Mouse (Mus musculus) heart, embryonic 16.5 days (tissue): ENCODE results near the gene Aoc2. TPM values are rescaled to one million over a fixed set of nuclear protein-coding genes. Genes with fewer than 3 reads are reported as not detected.

Experiments
- ATAC-seq: fragments of 200-750 bp; cut with Nextera tagmentation; replicated peaks from 2 replicates; pipeline ENCODE4 v1.8.0; 2017; ENCODE audit warnings: moderate number of reproducible peaks; ENCODE audit not compliant: insufficient read depth, low FRiP score; ENCODE audit errors: extremely low read depth
- H3K27ac ChIP-seq: fragments of 300-500 bp; sonication (generic); 2 replicates; pipeline ENCODE4 v1.5.1; 2014; ENCODE audit warnings: mild to moderate bottlenecking, low read length, control low read depth, moderate library complexity
- H3K27me3 ChIP-seq: fragments of 300-500 bp; sonication (generic); 2 replicates; pipeline ENCODE4 v1.6.1; 2014; ENCODE audit warnings: low read length, mixed read lengths; ENCODE audit not compliant: control insufficient read depth, insufficient read depth
- H3K36me3 ChIP-seq: fragments of 300-500 bp; sonication (generic); 2 replicates; pipeline ENCODE4 v1.6.1; 2014; ENCODE audit not compliant: control insufficient read depth, insufficient read depth
- H3K4me1 ChIP-seq: fragments of 300-500 bp; sonication (generic); 2 replicates; pipeline ENCODE4 v1.6.1; 2014; ENCODE audit warnings: low read length, mixed read lengths; ENCODE audit not compliant: control insufficient read depth, insufficient read depth
- H3K4me2 ChIP-seq: fragments of 300-500 bp; sonication (generic); 2 replicates; pipeline ENCODE4 v1.6.1; 2014; ENCODE audit warnings: low read depth, mild to moderate bottlenecking, control low read depth, low read length
- H3K4me3 ChIP-seq: fragments of 300-500 bp; sonication (generic); 2 replicates; pipeline ENCODE4 v1.5.1; 2014; ENCODE audit warnings: mild to moderate bottlenecking, control low read depth, low read length
- H3K9ac ChIP-seq: fragments of 300-500 bp; sonication (generic); 2 replicates; pipeline ENCODE4 v1.6.1; 2014; ENCODE audit warnings: low read length, control low read depth
- H3K9me3 ChIP-seq: fragments of 300-500 bp; sonication (generic); replicated peaks from 2 replicates; pipeline ENCODE4 v1.6.1; 2016; ENCODE audit warnings: low read length; ENCODE audit not compliant: control insufficient read depth
- WGBS: fragments of 180-500 bp; shearing (Covaris S2); extraction: QIAGEN DNeasy Blood & Tissue Kit; methylation state at CpG from one replicate; pipeline ENCODE4 v1.1.7; 2014; 5-methylcytosine and 5-hydroxymethylcytosine counted together
- polyA plus RNA-seq: library from polyadenylated mRNA; unstranded; fragments of >200 nt; fragmentation: Nextera tagmentation; extraction: Ambion mirVana; gene quantifications from 2 replicates; pipeline ENCODE4 v1.2.1, GENCODE M21; 2015

The Aoc2 gene
- polyA plus RNA-seq, 1 experiment from 2014 or later, result 0.92 TPM

DNA sequence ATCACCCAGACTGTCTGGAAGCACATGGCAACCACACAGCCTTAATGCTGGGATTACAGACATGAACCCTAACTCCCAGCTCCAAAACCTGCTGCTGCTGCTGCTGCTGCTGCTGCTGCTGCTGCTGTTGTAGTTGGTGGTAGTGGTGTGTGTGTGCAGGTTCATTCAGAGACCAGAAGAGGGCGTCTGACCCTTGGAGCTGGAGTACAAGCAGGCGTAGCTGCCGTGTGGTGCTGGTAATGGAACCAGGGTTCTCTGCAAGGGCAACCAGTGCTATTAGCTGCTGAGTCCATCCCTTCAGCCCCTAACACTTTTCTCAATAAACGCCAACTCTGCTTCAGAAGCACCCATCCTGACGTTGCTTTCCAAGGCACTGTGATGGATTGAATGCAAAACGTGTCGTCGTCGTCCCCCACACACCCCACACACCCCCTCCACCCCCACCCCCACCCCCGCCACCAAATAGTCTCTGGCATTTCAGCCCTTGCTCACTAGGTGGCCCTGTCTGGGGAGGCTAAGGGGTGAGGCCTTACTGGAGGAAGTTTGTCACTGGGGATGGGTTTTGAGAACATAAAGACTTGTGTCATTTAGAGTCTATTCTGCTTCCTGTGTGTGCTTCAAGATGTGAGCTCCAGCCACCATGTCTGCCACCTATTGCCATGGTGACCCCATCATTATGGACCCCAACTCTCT, 22.4 kb downstream of the Aoc2 start:
- ATAC-seq, result no peak
- no peaks in the 10 kb centered on the region for H3K36me3 ChIP-seq
- H3K27me3 ChIP-seq, result no peaks in the 10 kb centered on the region
- WGBS, result 71% methylated on average over 10 of the region's 10 CpGs
- H3K4me1 ChIP-seq, result no peaks in the 10 kb centered on the region
- H3K4me2 ChIP-seq, result no peak overlapping the region
- no peak overlapping the region for H3K4me3 ChIP-seq
- H3K9me3 ChIP-seq, result no peaks in the 10 kb centered on the region; the same call in 1 of the 2 replicates
- no peak overlapping the region for H3K9ac ChIP-seq
- no peak overlapping the region for H3K27ac ChIP-seq

DNA sequence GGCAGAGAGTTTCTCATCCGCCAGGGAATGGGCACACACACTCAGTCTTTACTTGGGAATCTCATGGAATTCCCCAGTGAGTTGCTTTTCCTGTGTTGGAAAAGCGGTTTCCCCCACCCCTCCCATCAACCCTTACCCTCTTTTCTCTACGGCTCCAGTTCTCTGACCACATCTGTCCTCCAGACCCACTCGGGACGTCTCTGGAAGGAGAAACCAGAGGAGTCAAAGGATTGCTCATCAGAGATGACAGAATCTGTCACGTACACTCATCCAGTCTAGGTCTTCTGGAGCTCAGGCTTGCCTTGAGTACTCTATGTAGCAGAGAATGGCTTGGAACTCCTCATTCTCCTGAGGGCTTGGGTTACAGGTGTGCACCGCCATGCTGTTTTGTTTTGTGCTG, 23.9 kb downstream of the Aoc2 start:
- WGBS, result 64% methylated on average over 7 of the region's 7 CpGs
- no peaks in the 10 kb centered on the region for H3K4me1 ChIP-seq
- H3K9me3 ChIP-seq, result no peaks in the 10 kb centered on the region; the same call in 1 of the 2 replicates
- H3K36me3 ChIP-seq, result no peaks in the 10 kb centered on the region
- ATAC-seq, result no peak
- H3K4me3 ChIP-seq, result no peak overlapping the region
- no peak overlapping the region for H3K4me2 ChIP-seq
- H3K27me3 ChIP-seq, result no peaks in the 10 kb centered on the region
- H3K9ac ChIP-seq, result no peak overlapping the region
- no peak overlapping the region for H3K27ac ChIP-seq

DNA sequence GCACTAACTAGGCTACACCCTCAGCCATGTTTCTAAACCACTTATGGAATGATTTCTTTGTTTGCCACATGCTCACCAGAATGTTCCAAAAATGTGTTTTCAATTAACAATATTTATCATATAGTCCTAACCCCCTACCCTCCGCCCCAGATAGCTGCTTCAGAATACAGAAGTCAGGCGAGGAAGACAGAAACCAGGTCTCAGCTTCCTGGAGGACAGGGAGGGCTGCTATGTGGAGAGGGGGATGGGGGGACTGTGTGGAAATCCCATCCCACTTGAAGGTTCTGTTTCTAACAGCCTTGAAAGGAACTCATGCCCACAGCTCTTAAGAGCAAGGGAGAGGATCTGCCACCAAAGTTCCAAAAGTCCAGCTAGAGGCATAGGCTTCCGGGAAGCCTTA, 24.4 kb downstream of the Aoc2 start:
- H3K4me1 ChIP-seq, result no peaks in the 10 kb centered on the region
- no peak overlapping the region for H3K27ac ChIP-seq
- H3K27me3 ChIP-seq, result no peaks in the 10 kb centered on the region
- H3K9ac ChIP-seq, result no peak overlapping the region
- no peak overlapping the region for H3K4me2 ChIP-seq
- no peaks in the 10 kb centered on the region for H3K36me3 ChIP-seq
- 61% methylated on average over 3 of the region's 3 CpGs for WGBS
- no peak overlapping the region for H3K4me3 ChIP-seq
- H3K9me3 ChIP-seq, result no peaks in the 10 kb centered on the region; the same call in 1 of the 2 replicates
- no peak for ATAC-seq

DNA sequence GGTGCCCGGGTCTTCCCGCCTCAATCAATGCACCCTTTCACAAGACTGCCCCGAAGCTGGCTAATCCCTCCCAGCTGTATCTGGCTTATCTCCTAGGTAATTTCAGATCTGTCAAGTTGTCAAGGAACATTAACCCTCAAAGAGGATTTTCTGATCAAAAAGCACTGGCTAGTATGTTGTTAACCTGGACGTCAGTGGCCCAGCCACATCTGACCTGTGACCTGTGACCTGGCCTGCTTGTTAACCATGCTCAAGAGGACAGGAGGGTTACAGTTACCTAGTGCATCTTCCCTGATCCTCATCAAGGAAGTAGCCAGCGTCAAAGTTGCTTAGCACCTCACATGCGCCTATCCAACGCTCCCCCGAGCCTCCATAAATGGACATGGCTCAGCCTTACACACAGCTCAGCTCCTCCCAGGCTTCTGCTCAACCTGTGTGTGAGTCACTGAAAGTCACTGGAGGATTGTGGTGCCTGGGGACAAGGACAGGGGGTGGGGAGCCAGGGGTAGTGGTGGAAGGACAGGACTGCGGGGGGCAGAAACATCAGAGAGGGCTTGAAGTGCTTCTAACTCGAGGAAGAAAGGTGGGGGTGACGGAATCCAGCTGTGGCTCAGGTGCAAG, 26.3 kb downstream of the Aoc2 start:
- WGBS, result 49% methylated on average over 11 of the region's 11 CpGs
- H3K27me3 ChIP-seq, result no peaks in the 10 kb centered on the region
- H3K4me2 ChIP-seq, result no peak overlapping the region
- ATAC-seq, result no peak
- H3K4me3 ChIP-seq, result no peak overlapping the region
- H3K9ac ChIP-seq, result no peak overlapping the region
- H3K27ac ChIP-seq, result no peak overlapping the region
- H3K9me3 ChIP-seq, result no peaks in the 10 kb centered on the region; the same call in 1 of the 2 replicates
- H3K36me3 ChIP-seq, result no peaks in the 10 kb centered on the region
- no peaks in the 10 kb centered on the region for H3K4me1 ChIP-seq

DNA sequence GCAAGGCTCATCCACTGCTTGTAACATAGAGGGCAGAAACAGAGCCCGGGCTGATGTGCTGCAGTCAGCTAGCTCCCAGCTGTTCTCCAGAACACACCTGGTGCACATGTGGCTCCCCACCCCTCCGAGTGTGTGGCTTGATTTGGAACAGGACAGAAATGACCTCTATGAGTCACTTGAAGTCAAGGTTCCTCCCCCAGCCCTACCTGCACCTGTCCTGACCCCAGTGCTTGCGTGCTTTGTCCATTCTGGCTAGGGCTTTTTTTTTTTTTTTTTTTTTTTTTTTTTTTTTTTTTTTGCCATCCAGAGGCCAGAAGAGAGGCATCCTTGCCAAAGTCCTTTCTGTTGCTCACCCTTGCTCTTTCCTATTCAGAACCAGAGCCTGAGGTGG, 26.9 kb downstream of the Aoc2 start:
- no peaks in the 10 kb centered on the region for H3K36me3 ChIP-seq

DNA sequence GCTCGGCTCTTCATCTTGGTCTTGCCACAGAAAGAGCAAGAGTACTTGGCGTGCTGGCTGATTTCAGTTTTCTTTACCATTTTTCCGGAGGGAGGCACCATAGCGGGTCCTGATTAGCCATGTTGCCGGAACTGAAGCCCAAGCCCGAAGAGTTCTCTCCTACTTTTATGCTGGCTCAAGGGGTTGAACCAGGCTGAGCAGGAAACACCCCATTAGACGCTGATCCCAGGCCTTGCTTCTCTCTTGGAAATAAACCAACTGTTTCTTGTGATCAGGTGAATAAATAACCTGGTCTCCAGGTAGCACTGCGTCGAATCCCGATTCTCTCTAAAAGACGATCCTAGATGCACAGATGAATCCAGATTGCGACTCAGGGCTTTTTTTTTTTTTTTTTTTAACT, 28.6 kb downstream of the Aoc2 start:
- H3K27ac ChIP-seq, result no peak overlapping the region
- no peaks in the 10 kb centered on the region for H3K27me3 ChIP-seq
- no peak for ATAC-seq
- H3K4me2 ChIP-seq, result no peak overlapping the region
- H3K9ac ChIP-seq, result no peak overlapping the region
- WGBS, result 84% methylated on average over 12 of the region's 12 CpGs
- no peaks in the 10 kb centered on the region for H3K4me1 ChIP-seq
- no peaks in the 10 kb centered on the region; the same call in 1 of the 2 replicates for H3K9me3 ChIP-seq
- H3K4me3 ChIP-seq, result no peak overlapping the region
- no peaks in the 10 kb centered on the region for H3K36me3 ChIP-seq

More for the DNA sequence above, 26.9 kb downstream of the Aoc2 start:
- Histone ChIP-seq H3K4me1 (no peaks in the 10 kb centered on the region), H3K27ac (no peak overlapping the region), H3K27me3 (no peaks in the 10 kb centered on the region), H3K4me2 (no peak overlapping the region), H3K9ac (no peak overlapping the region), H3K4me3 (no peak overlapping the region), H3K9me3 (no peaks in the 10 kb centered on the region; the same call in 1 of the 2 replicates)
- WGBS, result 59% methylated on average over 3 of the region's 3 CpGs
- ATAC-seq, result no peak

DNA sequence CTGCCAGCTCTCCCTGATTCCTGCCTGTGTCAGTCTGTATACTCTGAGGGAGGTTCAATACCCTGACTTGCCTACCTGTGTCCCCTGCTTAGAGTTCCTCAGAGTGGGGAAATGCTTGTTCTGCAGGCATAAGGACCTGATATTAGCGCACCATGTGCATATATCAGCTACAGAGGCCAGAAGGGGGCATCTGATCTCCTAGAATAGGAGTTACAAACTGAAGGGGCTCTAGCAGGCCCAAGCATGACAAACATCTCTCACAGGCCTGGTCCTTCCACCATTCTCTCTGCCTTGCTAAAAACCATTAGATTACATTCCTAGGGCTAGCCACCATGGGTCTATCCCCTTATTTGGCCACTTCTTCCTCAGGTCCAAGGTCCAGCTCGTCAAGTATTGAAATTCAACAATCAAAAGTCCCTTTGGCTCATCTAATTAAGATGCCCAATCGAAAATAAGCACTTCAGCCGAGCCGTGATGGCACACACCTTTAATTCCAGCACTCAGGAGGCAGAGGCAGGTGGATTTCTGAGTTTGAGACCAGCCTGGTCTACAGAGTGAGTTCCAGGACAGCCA, 29.7 kb downstream of the Aoc2 start:
- WGBS, result 85% methylated on average over 5 of the region's 5 CpGs
- H3K9me3 ChIP-seq, result no peaks in the 10 kb centered on the region; the same call in 1 of the 2 replicates
- no peak overlapping the region for H3K4me2 ChIP-seq

DNA sequence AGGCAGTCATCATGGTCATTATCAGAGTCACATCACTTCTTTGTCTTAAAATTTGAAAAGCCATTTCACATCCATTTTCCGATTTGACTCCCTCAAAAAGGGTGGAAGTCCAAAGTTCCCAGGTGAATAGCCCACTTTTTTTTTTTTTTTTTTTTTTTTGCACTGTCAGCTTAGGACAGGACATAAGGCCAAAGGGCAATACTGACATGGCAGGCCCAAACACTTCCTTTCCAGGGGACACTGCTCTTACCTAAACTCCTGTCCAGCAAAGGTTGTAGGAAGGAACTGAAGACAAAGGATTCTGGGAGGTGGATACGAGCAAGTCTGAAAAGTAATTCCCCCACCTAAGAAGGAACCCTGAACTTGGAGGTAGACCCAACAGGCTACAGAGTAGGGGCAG, 31.1 kb downstream of the Aoc2 start:
- no peaks in the 10 kb centered on the region for H3K27me3 ChIP-seq
- no peak for ATAC-seq
- no peak overlapping the region for H3K4me2 ChIP-seq
- H3K9ac ChIP-seq, result no peak overlapping the region
- WGBS, result 88% methylated on average over 2 of the region's 2 CpGs
- H3K9me3 ChIP-seq, result no peaks in the 10 kb centered on the region
- peaks cover 10% of the 10 kb centered on the region for H3K4me1 ChIP-seq
- no peak overlapping the region for H3K4me3 ChIP-seq
- H3K36me3 ChIP-seq, result no peaks in the 10 kb centered on the region
- H3K27ac ChIP-seq, result no peak overlapping the region

More for the DNA sequence above, 29.7 kb downstream of the Aoc2 start:
- Histone ChIP-seq H3K27me3 (no peaks in the 10 kb centered on the region), H3K36me3 (no peaks in the 10 kb centered on the region), H3K9ac (no peak overlapping the region), H3K4me3 (no peak overlapping the region), H3K27ac (no peak overlapping the region), H3K4me1 (no peaks in the 10 kb centered on the region)
- no peak for ATAC-seq

DNA sequence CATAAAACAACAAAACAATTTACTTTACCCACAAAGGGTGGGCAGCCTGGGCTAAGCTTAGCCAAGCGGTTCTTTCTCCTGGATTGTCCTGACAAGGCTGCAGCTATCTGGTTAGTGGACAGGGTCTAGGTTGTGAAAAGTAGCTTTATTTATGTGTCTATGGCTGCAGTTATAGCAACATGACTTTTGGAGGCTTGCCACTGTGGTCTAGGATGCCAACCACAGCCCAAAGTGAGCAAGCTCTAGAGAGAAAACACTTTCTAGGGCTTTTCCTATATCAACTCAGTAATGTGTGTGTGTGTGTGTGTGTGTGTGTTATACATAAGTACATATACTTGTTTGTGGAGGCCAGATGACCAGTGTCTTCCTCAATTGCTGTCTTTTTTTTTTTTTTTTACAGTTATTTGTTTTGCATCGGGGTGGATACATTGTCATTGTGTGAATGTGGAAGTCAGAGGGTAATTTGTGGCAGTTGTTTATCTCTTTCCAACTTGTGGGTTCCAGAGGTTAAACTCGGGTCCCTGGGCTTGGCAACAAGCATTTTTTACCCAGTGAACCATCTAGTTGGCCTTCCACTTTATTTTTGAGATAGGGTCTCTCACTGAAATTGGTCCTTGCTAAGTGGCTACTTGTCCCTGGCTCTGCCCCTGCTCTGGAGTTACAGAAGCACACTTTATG, 32.8 kb downstream of the Aoc2 start:
- Histone ChIP-seq H3K27ac (no peak overlapping the region), H3K4me2 (no peak overlapping the region), H3K9ac (no peak overlapping the region), H3K4me3 (no peak overlapping the region), H3K4me1 (peaks cover 10% of the 10 kb centered on the region), H3K36me3 (no peaks in the 10 kb centered on the region), H3K9me3 (no peaks in the 10 kb centered on the region), H3K27me3 (no peaks in the 10 kb centered on the region)
- no peak for ATAC-seq
- WGBS, result 78% methylated on average over 3 of the region's 3 CpGs
